Comparison of ENCODE assay signal across 25 mouse cellular contexts in genomic region chr2:113556627-113557026, GRCm38 (mm10).
"Had no signal": no experiment of that assay in that cellular context is flagged by ENCODE, and none has a peak within 500 bp of the region (broad histone marks: within the 10 kb centered on the region; RNA-seq: fewer than 3 reads in every experiment).

No protein-coding gene starts in this region.

- H3K9ac ChIP-seq: embryonic facial prominence, embryonic 12.5 days; embryonic facial prominence, embryonic 13.5 days; embryonic facial prominence, embryonic 15.5 days; forebrain, embryonic 12.5 days; forebrain, embryonic 13.5 days; forebrain, embryonic 15.5 days; forebrain, postnatal 0 days had no signal

- DNase-seq: cerebellum, adult 9-10 months; cerebellum, adult 9-11 months; cerebellum, postnatal 10 days; cerebellum, postnatal 14 days; cerebellum, postnatal 25 days; cerebellum, postnatal 36 days; embryo, embryonic 11 days; forebrain, postnatal 0 days; gastrocnemius, adult 2 months; gastrocnemius, postnatal 10 days; gastrocnemius, postnatal 14 days; gastrocnemius, postnatal 25 days; gastrocnemius, postnatal 36 days; heart, adult 11 months; heart, adult 18-20 months; heart, adult 2 months had no signal

- H3K27ac ChIP-seq: embryonic facial prominence, embryonic 10.5 days; embryonic facial prominence, embryonic 12.5 days; embryonic facial prominence, embryonic 13.5 days; embryonic facial prominence, embryonic 15.5 days; forebrain, embryonic 10.5 days; forebrain, embryonic 12.5 days; forebrain, embryonic 13.5 days; forebrain, embryonic 15.5 days; gastrocnemius, adult 2 months; heart, adult 2 months had no signal

- H3K4me3 ChIP-seq: embryonic facial prominence, embryonic 10.5 days; embryonic facial prominence, embryonic 12.5 days; embryonic facial prominence, embryonic 13.5 days; embryonic facial prominence, embryonic 15.5 days; erythroblast, embryonic 14.5 days; forebrain, embryonic 10.5 days; forebrain, embryonic 12.5 days; forebrain, embryonic 13.5 days; forebrain, embryonic 15.5 days; gastrocnemius, adult 2 months; heart, adult 2 months had no signal

- H3K36me3 ChIP-seq: embryonic facial prominence, embryonic 10.5 days; embryonic facial prominence, embryonic 12.5 days; embryonic facial prominence, embryonic 13.5 days; embryonic facial prominence, embryonic 15.5 days; forebrain, embryonic 10.5 days; forebrain, embryonic 12.5 days; forebrain, embryonic 15.5 days had no signal

- H3K4me1 ChIP-seq: embryonic facial prominence, embryonic 10.5 days; embryonic facial prominence, embryonic 12.5 days; embryonic facial prominence, embryonic 13.5 days; embryonic facial prominence, embryonic 15.5 days; forebrain, embryonic 10.5 days; forebrain, embryonic 12.5 days; forebrain, embryonic 13.5 days; forebrain, embryonic 15.5 days had no signal

- H3K9me3 ChIP-seq: embryonic facial prominence, embryonic 10.5 days; embryonic facial prominence, embryonic 12.5 days; embryonic facial prominence, embryonic 13.5 days; embryonic facial prominence, embryonic 15.5 days; forebrain, embryonic 10.5 days; forebrain, embryonic 12.5 days; forebrain, embryonic 13.5 days; forebrain, embryonic 15.5 days had no signal

- H3K27me3 ChIP-seq: embryonic facial prominence, embryonic 12.5 days; embryonic facial prominence, embryonic 13.5 days; embryonic facial prominence, embryonic 15.5 days; forebrain, embryonic 12.5 days; forebrain, embryonic 13.5 days; forebrain, embryonic 15.5 days had no signal

- H3K4me2 ChIP-seq: embryonic facial prominence, embryonic 12.5 days; embryonic facial prominence, embryonic 13.5 days; embryonic facial prominence, embryonic 15.5 days; forebrain, embryonic 12.5 days; forebrain, embryonic 13.5 days; forebrain, embryonic 15.5 days had no signal
